Mouse (Mus musculus) hindbrain, embryonic 10.5 days (tissue): ENCODE data around the gene Glyctk. TPM values are rescaled to one million over a fixed set of nuclear protein-coding genes. Genes with fewer than 3 reads are reported as not detected.

Source experiments
- DNase-seq: peaks from one replicate; pipeline ENCODE4 v3.0.0-alpha.2; 2017; ENCODE audit warnings: low spot score
- H3K27ac ChIP-seq: fragments of 300-500 bp; sonication (generic); 2 replicates; pipeline ENCODE4 v1.5.1; 2016; ENCODE audit warnings: mild to moderate bottlenecking, moderate library complexity
- H3K27me3 ChIP-seq: fragments of 300-500 bp; sonication (generic); 2 replicates; pipeline ENCODE4 v1.6.1; 2016; ENCODE audit warnings: mild to moderate bottlenecking; ENCODE audit not compliant: poor library complexity, insufficient read depth, severe bottlenecking
- H3K36me3 ChIP-seq: fragments of 300-500 bp; sonication (generic); 2 replicates; pipeline ENCODE4 v1.6.1; 2016; ENCODE audit warnings: mild to moderate bottlenecking, moderate library complexity
- H3K4me1 ChIP-seq: fragments of 300-500 bp; sonication (generic); replicated peaks from 2 replicates; pipeline ENCODE4 v1.6.1; 2016; ENCODE audit warnings: mild to moderate bottlenecking
- H3K4me3 ChIP-seq: fragments of 300-500 bp; sonication (generic); 2 replicates; pipeline ENCODE4 v1.5.1; 2016; ENCODE audit warnings: mild to moderate bottlenecking, moderate library complexity
- H3K9me3 ChIP-seq: fragments of 300-500 bp; sonication (generic); 2 replicates; pipeline ENCODE4 v1.6.1; 2016; ENCODE audit warnings: mild to moderate bottlenecking, moderate library complexity
- WGBS: fragments of 180-500 bp; shearing (Covaris S2); methylation state at CpG from one replicate; pipeline ENCODE4 v1.1.7; 2016; 5-methylcytosine and 5-hydroxymethylcytosine counted together
- polyA plus RNA-seq: library from polyadenylated mRNA; unstranded; fragments of >200 nt; fragmentation: Nextera tagmentation; extraction: Ambion mirVana; gene quantifications from 2 replicates; pipeline ENCODE4 v1.2.1, GENCODE M21; 2016

The Glyctk gene
- polyA plus RNA-seq, 1 experiment from 2014 or later = 4.5 TPM

DNA sequence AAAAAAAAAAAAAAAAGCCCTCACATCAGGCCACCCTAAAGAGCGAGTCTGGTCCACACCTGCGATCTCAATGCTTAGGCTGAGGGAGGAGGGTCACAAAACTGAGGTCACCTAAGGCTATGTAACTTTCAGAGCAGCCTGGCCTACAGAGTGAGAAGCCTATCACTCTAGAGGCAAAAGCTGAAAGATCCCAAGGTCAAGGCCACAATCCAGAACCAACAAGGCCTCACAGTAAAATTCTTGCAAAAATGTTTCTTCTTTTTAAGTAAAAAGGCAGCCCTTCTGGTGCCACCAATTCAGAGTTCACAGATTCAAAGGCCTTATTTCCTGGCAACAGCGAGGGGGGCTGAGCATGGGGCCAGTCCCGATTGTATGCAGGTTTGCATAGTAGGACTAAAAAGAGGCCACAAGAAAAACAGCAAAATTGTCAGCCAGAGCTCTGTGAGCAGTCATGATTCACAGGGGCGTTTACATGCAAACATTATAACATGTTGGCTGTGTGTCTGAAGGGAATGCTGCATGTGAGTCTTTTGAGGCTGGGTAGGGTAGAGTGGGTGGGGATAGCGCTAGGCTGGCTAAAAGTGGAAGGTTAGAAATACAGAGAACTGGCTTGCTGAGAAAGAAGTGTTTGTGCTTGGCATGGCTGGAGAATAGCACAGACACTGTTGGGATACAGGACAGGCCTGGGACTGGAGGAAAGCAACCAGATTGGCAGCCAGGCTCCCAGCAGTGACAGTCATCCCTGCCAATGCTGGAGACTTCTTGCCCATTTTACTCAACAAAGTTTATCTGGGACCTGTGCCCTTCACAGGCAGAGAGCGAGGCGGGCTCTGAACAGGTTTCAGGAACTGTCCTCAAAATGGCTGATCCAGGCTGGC is 36.2 kb upstream of the Glyctk start:
- no peak overlapping the region for H3K27ac ChIP-seq
- DNase-seq = no peak
- H3K9me3 ChIP-seq = no peaks in the 10 kb centered on the region
- WGBS = 93% methylated on average over 8 of the region's 8 CpGs
- no peak overlapping the region for H3K4me3 ChIP-seq
- H3K27me3 ChIP-seq = no peaks in the 10 kb centered on the region
- peaks cover 73% of the 10 kb centered on the region for H3K36me3 ChIP-seq
- peaks cover 23% of the 10 kb centered on the region for H3K4me1 ChIP-seq

DNA sequence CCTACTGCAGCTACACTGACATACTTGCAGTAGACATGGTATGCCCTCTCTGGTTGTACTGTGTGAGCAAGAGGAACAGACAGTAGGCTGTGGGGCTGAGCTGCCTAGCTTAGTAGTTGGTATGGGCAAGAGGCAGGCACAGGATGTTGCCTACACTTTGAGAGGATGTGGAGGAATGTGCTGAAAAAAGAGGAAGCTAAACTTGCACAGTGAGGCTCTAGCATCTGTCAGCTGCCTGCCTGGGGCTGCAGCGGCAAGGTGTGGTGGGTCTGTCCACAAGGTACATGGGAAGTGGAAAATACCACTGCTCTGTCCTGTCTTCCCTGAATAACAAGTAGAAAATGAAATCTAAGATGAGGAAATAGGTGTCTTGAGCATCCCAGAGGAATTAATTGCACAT is 35.1 kb upstream of the Glyctk start:
- peaks cover 85% of the 10 kb centered on the region for H3K36me3 ChIP-seq
- peaks cover 12% of the 10 kb centered on the region for H3K4me1 ChIP-seq
- 90% methylated on average over 1 of the region's 1 CpGs for WGBS
- no peak overlapping the region for H3K4me3 ChIP-seq
- H3K27ac ChIP-seq = no peak overlapping the region
- DNase-seq = no peak
- no peaks in the 10 kb centered on the region for H3K9me3 ChIP-seq
- no peaks in the 10 kb centered on the region for H3K27me3 ChIP-seq

DNA sequence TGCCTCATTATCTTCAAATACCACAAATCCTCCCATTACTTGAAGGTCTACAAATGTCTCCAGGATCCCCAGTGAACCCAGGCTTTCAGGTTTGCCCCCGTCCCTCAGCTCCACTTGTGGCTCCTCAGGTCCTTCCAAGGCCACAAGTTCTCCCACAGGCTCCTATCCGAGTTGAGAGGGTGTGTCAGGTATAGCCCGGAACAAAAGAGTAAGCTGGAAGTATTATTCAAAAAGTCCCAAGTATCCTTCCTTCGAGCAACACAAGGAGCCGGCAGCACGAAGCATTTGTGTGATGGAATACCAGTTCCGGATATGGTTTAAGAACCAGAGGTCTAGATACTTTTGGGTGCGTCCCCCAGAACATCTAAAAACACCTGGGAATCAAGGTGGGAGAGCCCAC is 34.1 kb upstream of the Glyctk start:
- WGBS = 92% methylated on average over 8 of the region's 8 CpGs
- H3K27me3 ChIP-seq = no peaks in the 10 kb centered on the region
- no peak overlapping the region for H3K27ac ChIP-seq
- 0 out of 2 replicates have a peak, but pooled peaks cover 4% of the 10 kb centered on the region for H3K4me1 ChIP-seq
- peaks cover 91% of the 10 kb centered on the region for H3K36me3 ChIP-seq
- DNase-seq = no peak
- H3K9me3 ChIP-seq = no peaks in the 10 kb centered on the region
- no peak overlapping the region for H3K4me3 ChIP-seq

DNA sequence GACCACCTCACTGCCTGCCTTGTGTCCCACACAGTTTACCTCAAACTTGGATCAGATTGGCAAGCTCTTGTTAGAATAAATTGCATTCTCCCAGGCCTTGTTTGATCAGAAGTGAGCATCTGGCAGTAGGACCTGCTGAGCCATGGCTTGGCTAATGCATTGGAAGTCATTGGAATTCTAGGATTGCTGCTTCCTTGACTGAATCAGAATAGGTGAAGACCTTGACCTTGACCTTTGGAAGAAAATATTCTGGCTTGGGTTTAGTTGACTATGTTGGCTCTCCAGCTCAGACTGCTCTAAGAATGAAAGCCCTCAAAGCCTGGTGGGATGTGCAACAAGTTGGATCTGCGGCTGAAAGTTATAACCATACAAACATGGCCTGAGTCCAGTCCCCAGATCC is 33.4 kb upstream of the Glyctk start:
- 95% methylated on average over 1 of the region's 1 CpGs for WGBS
- no peaks in the 10 kb centered on the region for H3K9me3 ChIP-seq
- 0 out of 2 replicates have a peak, but pooled peaks cover 4% of the 10 kb centered on the region for H3K4me1 ChIP-seq
- H3K36me3 ChIP-seq = peaks cover 92% of the 10 kb centered on the region
- no peak for DNase-seq
- no peaks in the 10 kb centered on the region for H3K27me3 ChIP-seq
- no peak overlapping the region for H3K4me3 ChIP-seq
- H3K27ac ChIP-seq = no peak overlapping the region

DNA sequence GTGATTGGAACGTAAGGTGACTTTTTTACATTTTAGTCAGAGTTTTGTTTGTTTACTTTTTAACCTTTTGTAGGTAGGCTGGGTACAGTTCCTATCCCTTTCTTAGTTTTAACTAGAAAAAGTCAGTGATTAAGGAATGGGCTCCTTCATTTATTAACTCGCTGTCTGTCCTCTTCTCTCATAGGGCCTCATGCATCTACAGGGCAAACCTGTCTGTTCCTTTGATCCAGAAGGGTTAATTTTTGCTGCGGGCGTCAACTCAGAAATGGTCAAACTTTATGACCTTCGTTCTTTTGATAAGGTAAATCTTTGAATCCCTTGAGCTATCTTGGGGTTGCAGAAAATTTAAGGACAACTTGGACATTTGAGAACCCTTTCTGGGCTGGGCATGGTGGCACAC is 26.1 kb upstream of the Glyctk start:
- H3K36me3 ChIP-seq = peaks cover 100% of the 10 kb centered on the region
- no peak overlapping the region for H3K27ac ChIP-seq
- no peaks in the 10 kb centered on the region for H3K9me3 ChIP-seq
- no peak overlapping the region for H3K4me3 ChIP-seq
- DNase-seq = no peak
- H3K27me3 ChIP-seq = no peaks in the 10 kb centered on the region
- H3K4me1 ChIP-seq = no peaks in the 10 kb centered on the region
- 94% methylated on average over 5 of the region's 5 CpGs for WGBS

DNA sequence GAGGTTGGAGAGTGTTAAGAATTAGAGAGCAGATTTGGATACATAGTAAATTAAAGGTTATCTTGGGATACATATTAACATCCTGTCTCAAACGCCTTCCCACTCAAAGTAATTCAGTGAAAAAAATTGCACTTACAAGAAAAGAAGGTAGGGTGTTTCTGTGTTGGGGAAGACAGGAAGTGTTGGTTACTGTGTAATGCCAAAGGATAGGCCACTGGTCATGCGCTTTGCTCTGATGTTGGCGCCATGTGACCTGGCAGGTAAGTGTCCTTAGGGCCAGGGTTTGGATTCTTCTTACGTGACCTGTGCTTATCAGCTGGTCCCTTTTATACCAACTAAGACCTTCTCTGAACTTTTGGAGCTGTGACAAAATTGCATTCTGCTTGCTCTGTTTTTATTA is 24.2 kb upstream of the Glyctk start:
- WGBS = 97% methylated on average over 4 of the region's 4 CpGs
- peaks cover 100% of the 10 kb centered on the region for H3K36me3 ChIP-seq

DNA sequence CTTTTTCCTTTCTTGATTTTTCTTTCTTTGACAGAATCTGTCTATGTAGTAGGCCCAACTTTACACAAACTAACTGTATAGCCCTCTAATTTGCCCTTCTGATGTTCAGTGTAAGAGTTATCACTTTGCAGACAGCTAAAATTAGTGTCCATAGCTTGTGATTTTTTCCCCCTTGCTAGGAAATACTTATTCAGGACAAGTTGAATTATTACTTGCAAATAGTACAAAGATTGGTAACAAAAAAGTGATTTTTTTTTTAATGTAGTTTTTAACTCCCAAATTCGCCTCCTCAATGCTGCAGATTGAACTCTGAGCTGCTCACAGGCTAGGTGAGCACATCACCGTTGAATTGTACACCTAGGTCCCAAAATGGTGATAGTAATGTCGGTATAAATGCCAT is 22.0 kb upstream of the Glyctk start:
- Histone ChIP-seq H3K36me3 (peaks cover 92% of the 10 kb centered on the region), H3K9me3 (no peaks in the 10 kb centered on the region), H3K4me3 (no peak overlapping the region), H3K27me3 (no peaks in the 10 kb centered on the region), H3K27ac (no peak overlapping the region), H3K4me1 (no peaks in the 10 kb centered on the region)
- no peak for DNase-seq
- 94% methylated on average over 3 of the region's 3 CpGs for WGBS

More for the DNA sequence above, 24.2 kb upstream of the Glyctk start:
- H3K4me1 ChIP-seq = no peaks in the 10 kb centered on the region
- H3K4me3 ChIP-seq = no peak overlapping the region
- H3K27me3 ChIP-seq = no peaks in the 10 kb centered on the region
- no peaks in the 10 kb centered on the region for H3K9me3 ChIP-seq
- H3K27ac ChIP-seq = no peak overlapping the region
- DNase-seq = no peak

DNA sequence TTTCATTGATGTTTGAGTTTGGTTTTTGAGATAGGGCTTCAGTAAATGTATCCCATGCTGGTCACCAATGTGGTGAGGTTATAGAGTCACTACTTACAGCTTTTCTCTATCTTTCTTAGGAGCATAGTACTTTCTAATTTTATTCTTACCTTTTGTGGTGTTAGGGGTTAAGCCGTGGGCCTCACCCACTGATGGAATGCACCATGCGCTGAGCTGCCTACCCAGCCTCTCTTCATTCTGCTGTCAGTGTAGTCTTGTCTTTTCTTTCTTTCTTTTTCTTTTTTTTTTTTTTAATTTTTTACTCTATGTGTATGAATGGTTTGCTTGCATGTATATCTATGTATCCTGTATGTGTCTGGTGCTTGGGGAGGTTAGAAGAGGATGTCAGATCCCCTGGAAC is 21.5 kb upstream of the Glyctk start:
- no peak for DNase-seq
- no peaks in the 10 kb centered on the region for H3K9me3 ChIP-seq
- H3K27ac ChIP-seq = no peak overlapping the region
- H3K27me3 ChIP-seq = no peaks in the 10 kb centered on the region
- WGBS = 93% methylated on average over 2 of the region's 2 CpGs
- H3K4me1 ChIP-seq = peaks cover 4% of the 10 kb centered on the region; the same call in 1 of the 2 replicates
- peaks cover 86% of the 10 kb centered on the region for H3K36me3 ChIP-seq
- no peak overlapping the region for H3K4me3 ChIP-seq

DNA sequence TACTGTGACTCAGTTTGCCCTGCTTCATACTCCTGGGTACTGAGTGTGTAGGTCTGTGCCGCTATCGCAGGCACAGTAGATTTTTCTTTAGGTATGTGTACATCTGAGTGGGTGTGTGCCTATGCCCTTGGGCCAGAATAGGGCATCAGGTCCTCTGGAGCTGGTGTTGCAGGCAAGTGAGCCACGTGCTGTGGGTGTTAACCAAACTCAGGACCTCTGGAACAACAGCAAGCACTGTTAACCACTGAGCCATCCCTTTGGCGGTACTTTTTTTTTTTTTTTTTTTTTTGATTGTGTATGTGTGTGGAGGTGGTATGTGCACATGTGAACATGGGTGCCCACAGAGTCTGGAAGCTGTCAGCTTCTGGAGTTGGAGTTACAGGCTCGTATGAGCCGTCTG is 19.9 kb upstream of the Glyctk start:
- 91% methylated on average over 6 of the region's 6 CpGs for WGBS
- no peak overlapping the region for H3K4me3 ChIP-seq
- no peaks in the 10 kb centered on the region for H3K27me3 ChIP-seq
- H3K27ac ChIP-seq = no peak overlapping the region
- peaks cover 81% of the 10 kb centered on the region for H3K36me3 ChIP-seq
- H3K4me1 ChIP-seq = peaks cover 19% of the 10 kb centered on the region
- DNase-seq = no peak
- H3K9me3 ChIP-seq = no peaks in the 10 kb centered on the region

DNA sequence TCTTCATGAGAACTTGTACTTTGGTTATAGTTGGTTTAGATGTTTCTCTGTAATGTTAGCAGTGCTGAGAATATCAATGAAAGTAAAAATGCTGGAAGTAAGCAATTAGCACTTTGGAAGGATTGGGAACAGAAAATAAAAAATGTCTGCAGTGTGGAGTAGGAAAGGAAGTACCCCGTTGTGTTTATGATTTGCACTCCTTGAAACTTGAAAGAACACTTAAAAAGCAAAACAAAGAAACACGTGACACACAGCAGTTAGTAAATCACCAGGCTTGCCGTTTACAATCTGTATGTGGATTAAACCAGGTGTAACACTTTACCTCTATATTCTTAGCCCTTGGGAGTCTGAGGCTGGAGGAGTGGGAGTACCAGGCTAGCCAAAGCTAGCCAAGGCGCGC is 18.8 kb upstream of the Glyctk start:
- 89% methylated on average over 5 of the region's 5 CpGs for WGBS
- Histone ChIP-seq H3K4me1 (peaks cover 26% of the 10 kb centered on the region), H3K27ac (no peak overlapping the region), H3K9me3 (no peaks in the 10 kb centered on the region), H3K4me3 (no peak overlapping the region), H3K36me3 (peaks cover 71% of the 10 kb centered on the region), H3K27me3 (no peaks in the 10 kb centered on the region)
- no peak for DNase-seq

DNA sequence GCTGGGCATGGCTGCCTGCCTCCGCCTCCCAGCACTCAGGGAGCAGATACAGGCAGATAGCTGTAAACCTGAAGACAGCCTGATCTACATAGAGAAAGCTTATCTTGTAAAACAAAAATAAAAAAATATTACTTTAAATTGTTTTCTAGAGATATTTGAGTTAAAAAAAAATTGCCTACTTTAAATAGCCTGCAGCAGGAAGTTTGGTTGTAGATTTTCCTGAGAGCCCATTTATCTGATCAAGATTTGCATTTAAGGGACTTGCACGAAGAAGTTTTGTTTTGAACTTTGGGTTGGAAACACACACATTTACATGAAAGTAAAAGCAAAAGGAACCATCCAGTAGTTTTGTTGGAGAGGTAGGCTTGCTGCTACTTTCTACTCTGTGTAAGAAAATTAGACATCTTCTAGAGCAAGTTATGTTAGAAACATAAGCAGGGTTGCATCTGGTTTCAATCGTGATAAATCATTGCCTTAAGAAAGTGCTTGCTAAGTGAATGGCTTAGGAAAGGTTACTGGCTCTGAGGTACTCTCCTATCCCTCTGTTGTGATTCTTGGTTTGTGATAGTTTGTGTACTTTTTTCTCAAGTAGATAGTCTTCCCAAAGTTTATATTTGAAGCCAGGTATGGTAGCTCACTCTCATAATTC is 17.7 kb upstream of the Glyctk start:
- Histone ChIP-seq H3K36me3 (peaks cover 60% of the 10 kb centered on the region), H3K4me3 (no peak overlapping the region), H3K27me3 (no peaks in the 10 kb centered on the region), H3K4me1 (peaks cover 26% of the 10 kb centered on the region), H3K27ac (no peak overlapping the region), H3K9me3 (no peaks in the 10 kb centered on the region)
- DNase-seq = no peak
- 89% methylated on average over 3 of the region's 3 CpGs for WGBS

DNA sequence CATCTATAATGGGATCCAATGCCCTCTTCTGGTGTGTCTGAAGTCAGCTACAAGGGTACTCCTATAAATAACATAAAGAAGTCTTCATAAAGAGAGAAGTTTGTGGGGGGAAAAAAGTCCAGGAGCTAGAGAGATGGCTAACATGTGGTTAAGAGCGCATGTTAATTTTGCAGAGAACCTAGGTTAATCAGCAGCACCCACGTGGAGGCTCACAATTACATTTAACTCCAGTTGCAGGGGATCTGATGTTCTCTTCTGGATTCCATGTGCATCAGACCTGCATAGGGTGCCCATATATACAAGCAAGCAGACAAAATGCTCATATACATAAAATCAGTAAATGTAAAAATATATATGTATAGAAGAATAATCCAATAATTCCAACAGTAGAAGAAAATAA is 15.4 kb upstream of the Glyctk start:
- no peak for DNase-seq
- Histone ChIP-seq H3K27ac (no peak overlapping the region), H3K4me1 (peaks cover 34% of the 10 kb centered on the region), H3K36me3 (peaks cover 37% of the 10 kb centered on the region), H3K4me3 (peak overlapping the region; percentile 83), H3K9me3 (no peaks in the 10 kb centered on the region), H3K27me3 (no peaks in the 10 kb centered on the region)
- WGBS = 84% methylated on average over 2 of the region's 2 CpGs

DNA sequence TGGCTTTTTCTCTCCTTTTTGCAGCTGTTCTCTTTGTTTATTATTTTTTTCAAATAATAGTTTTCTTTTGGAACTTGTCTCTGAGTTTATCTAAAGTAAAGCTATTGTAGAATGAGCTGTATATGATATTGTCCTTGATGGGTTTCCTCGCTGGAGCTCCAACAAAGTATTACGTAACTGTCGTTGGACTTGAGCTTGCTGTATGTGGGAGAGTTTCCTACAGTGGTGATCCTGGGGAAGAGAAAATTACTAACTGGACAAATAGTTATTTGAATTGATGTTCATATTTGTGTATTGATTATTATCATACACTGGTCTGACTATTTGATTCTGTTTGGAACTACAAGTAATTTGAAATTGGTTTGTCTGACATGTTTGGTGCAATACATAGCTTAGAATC is 14.6 kb upstream of the Glyctk start:
- Histone ChIP-seq H3K4me1 (peaks cover 34% of the 10 kb centered on the region), H3K27ac (no peak overlapping the region), H3K27me3 (no peaks in the 10 kb centered on the region), H3K9me3 (no peaks in the 10 kb centered on the region), H3K4me3 (peak overlapping the region; percentile 83), H3K36me3 (peaks cover 29% of the 10 kb centered on the region)
- no peak for DNase-seq
- WGBS = 69% methylated on average over 3 of the region's 3 CpGs
